Mouse (Mus musculus) heart, postnatal 25 days (tissue): ENCODE data around the gene Ankrd31. TPM values are rescaled to one million over a fixed set of nuclear protein-coding genes. Genes with fewer than 3 reads are reported as not detected.
"Not testable (repeated sequence)": the region's sequence is repeated elsewhere in the genome, so short reads cannot be mapped to it uniquely, and the experiment has no call there.

Experiments
- DNase-seq: peaks from one replicate; pipeline ENCODE4 v3.0.0; 2022; ENCODE audit warnings: low spot score
- intact Hi-C: fragments of 180-260 bp; cut with DNase I; formaldehyde crosslinking; loops from one replicate; pipeline ENCODE4 v1.15.1; 2025
- total RNA-seq, 2 experiments: library from RNA; stranded (reverse); gene quantifications; 2 replicates each; pipeline ENCODE4 v1.2.3; 2021

Gene Ankrd31
- total RNA-seq, 2 experiments from 2014 or later: not detected

DNA sequence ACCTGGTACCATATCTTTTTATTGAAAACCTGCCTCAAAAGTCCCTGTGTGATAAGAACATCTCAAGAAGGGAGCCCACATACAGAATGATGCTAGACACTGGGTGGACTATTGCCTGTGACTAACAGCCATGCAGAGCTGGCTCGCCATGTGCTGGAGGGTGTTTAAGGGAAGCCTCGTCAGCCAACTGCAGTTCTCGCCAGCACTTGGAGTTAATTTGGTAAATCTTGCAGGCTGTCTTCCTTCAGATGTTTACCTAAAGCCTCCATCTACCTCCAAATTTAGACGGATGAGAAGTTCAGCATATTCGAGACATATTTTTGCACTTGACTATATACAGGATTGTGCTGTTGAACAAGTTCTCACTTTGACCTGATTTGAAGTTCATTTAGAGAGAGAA, 184.7 kb downstream of the Ankrd31 start:
- no peak for DNase-seq
- intact Hi-C loops: loop anchor here (10.0 kb wide), 1 partner anchor 1478 kb away; no protein-coding TSS in a partner anchor

DNA sequence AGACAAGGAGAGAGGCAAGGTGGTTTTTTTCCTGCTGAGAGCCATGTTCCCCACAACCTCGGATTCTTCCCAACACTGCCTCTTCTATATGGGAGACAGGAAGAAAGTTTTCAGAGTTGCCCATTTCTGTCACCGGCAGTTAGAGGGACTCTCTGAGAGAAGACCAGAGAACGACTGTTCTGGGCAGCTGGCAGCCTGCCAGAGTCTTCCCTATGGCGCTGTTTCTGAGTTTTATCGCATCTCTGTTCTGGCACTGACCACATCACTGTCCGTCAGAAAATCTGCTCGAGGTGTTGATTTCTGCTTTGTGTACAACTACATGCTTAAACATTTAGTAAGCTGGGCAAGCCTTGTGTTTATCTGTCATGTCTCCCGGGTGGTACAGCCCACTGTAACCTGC, 185.3 kb downstream of the Ankrd31 start:
- intact Hi-C loops: loop anchor here (10.0 kb wide), 1 partner anchor 1479 kb away; no protein-coding TSS in a partner anchor
- no peak for DNase-seq

DNA sequence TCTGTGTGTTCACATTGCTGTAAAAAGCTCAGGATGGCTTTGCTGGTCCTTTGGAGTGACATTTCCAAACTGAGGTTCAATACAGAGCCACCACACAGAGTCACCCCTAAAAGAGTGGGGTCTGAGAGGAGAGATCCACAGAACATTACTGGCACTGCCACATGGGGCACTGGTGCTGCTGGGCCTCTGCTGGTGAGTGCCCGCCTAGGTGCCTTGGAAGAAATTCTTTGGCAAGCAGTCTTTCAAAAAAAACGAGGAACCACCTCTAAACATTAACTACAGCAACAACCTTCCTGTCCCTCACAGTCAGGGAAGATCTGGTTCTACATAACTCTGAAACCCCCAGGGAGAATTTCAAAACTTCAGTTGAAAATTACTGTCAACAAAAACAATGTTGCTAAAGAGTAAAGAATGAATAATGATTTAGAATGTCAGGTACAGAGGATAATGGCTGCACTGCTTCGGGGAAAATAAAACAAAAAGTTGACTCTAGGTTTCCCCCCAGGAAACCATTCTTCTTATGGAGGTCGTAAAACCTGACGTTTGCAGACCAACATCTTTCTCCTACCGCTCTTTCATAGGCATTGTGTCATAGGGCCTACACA, 188.2 kb downstream of the Ankrd31 start:
- no peak for DNase-seq
- intact Hi-C loops: loop anchor here (10.0 kb wide), 1 partner anchor 1481 kb away; no protein-coding TSS in a partner anchor

DNA sequence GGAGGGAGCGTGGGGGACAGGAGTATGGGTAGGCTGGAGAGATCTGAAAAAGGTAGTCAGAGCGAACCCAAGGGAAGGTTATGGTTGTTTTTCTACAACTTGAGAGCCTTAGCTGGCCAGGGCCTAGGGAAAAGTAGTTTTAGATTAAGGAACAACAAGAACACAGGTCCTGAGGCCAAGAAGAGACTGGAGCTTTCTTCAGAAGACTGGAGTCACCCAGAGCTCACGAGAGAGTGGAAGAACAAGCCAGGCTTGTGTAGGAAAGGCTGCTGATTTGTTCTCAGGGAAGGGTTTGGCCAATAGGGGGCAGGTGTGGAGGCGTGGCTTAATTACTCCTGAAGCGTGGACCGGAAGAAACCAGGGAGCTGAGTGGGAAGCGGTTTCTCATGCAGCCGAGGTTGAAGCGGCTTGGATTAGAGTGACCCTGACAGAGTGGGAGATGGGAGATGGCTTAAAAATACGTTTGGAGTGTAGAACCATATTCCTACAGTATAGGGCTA, 189.0 kb downstream of the Ankrd31 start:
- DNase-seq: no peak
- intact Hi-C loops: loop anchor here (10.0 kb wide), 1 partner anchor 1482 kb away; no protein-coding TSS in a partner anchor

DNA sequence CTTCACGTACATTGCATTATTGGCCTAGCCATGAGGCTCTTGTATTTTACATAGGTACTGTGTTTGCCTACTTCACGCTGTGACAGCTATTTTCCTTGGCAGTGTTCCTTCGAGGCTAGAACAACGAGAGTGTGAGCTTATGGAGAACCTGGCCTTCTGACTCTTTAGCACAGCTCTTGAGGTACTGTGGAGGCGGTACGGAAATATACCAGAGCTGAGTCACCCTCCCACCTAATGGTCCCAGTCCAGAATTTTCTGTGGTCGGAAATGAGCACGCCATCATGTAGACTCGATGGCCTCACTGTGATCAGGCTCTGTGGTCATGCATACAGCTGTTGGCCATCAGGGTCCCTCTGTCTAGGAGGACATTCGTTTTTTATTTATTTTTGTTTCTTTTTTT, 191.6 kb downstream of the Ankrd31 start:
- intact Hi-C loops: loop anchor here (10.0 kb wide), 1 partner anchor 1485 kb away; no protein-coding TSS in a partner anchor

GRCm38 (mm10) chr13:96941481-96941880, 193.4 kb downstream of the Ankrd31 start:
- DNase-seq, intact Hi-C loops: not testable (repeated sequence)

More for the DNA sequence above, 191.6 kb downstream of the Ankrd31 start:
- no peak for DNase-seq

DNA sequence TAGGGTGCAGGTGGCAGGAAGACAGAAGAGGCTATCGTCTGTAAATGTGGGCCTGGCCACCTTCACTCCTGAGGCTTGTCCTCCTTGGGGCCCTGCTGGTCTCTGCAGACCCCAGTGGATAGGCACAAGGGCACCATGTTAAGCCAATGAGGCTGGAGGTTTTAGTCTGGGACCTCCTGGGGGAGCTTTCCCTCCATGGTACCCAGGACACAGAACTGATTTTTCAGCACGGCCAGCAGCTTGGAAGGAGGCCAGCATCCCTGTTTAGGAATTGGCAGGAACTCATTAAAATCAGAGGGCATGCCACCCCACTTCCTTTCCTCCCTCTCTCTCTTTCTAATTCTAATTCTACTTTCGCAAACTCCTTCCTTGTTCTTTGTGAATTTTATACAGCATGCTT, 195.5 kb downstream of the Ankrd31 start:
- no peak for DNase-seq
- intact Hi-C loops: no loop called here

DNA sequence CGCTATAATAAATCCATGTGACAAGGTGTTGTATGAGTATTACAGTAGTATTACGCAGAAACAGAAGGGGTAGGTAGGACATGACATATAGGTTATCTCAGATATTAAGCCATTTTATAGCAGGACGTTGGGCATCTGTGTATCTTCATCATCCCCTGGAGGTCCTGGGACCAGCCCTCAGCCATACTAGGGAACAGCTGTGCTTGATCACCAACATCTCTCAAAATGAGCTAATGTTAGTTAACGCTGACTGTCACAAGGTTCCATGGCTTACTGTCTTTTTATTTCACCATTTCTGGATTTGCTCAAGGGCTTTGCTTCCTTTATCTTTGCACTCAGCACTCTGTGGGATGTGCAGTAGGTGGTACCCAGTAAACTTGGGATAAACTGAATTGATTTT, 197.7 kb downstream of the Ankrd31 start:
- intact Hi-C loops: no loop called here
- DNase-seq: no peak

DNA sequence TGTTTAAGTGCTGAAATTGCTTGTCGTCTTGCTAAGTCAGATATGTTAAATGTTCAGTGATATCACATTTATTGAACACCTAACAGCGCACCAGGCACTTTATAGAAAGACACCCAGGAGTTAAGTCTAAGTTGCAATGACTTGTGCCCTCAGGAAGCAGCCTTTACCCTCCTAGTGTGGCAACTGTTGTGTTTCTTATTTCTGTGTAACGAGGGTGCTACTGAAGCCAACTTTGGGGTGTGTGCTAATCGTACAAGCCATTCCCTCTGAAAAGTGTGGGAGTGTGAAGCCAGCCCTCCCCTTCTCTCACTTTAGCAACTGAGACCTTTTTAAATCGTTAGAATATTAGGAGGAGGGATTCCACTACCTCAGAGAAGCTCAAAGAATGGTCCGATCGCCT, 199.7 kb downstream of the Ankrd31 start:
- DNase-seq: no peak
- intact Hi-C loops: no loop called here

- intact Hi-C loops: no loop called here
- DNase-seq: no peak
Observed at GRCm38 (mm10) chr13:96951880-96952279, 203.8 kb downstream of the Ankrd31 start.

- intact Hi-C loops: no loop called here
- DNase-seq: no peak
Observed at GRCm38 (mm10) chr13:96956466-96956865, 208.4 kb downstream of the Ankrd31 start.

Other genes starting within 250 kb of the Ankrd31 start
- gene Polk, start 205.7 kb upstream of the Ankrd31 start, total RNA-seq: 1 to 10 TPM; 5.6 to 5.9 TPM
- 10 to 100 TPM; 35.8 to 41.1 TPM for gene Col4a3bp, start 205.7 kb upstream of the Ankrd31 start, total RNA-seq
- gene Hmgcr, start 77.3 kb upstream of the Ankrd31 start, total RNA-seq: 10 to 100 TPM in 1 of 2 experiments, 1 to 10 TPM in 1; 9.0 to 12.2 TPM
- gene Gcnt4, start 176.4 kb downstream of the Ankrd31 start, total RNA-seq: under 1 TPM; 0.10 to 0.11 TPM